Mouse (Mus musculus) heart, postnatal 0 days (tissue): ENCODE results near the gene Hdac11.

Experiments used
- CTCF ChIP-seq: IDR thresholded peaks from 2 replicates; pipeline ENCODE4 v1.5.1; 2016; ENCODE audit warnings: antibody characterized with exemption, control low read depth, low read depth
- EP300 ChIP-seq: IDR thresholded peaks from 2 replicates; pipeline ENCODE4 v1.6.1; 2016; ENCODE audit warnings: antibody characterized with exemption, low read depth

DNA sequence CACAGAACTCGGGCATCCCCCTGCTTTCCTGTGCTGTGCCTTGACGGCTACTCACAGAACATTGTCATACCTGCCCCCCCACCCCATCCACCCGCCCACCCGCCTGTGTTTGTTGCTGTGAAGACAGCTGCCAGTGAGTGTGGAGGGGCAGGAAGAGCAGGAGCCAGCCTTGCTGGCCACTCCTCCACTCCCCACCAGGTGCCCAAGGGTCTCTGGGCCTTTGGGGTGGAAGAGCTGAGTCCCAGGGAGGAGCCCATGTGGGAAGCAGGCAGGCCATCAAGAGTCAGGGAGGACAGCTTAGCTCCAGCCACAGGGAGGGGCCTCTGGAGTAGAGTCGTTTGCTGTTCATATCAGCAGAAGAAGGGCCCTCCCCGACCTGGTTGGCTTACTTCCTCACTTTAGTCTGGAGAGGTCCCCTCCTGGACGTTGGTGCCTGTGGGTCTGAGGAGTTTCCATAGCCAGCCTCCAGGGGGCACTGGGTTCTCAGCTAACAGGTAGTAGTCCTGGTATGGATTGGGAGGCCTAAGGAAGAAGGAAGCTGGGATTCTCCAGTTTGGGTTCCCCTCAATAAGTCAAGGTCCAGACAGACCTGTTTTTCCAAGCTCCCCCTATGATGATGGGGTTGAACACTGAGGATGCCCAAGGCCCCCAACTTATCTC lies 16.9 kb downstream of the Hdac11 start:
- TF ChIP-seq CTCF (peak; percentile 79), EP300 (no peak)
